Mouse (Mus musculus): Measurements from ENCODE around the gene Atp2a1. TPM values are rescaled to one million over a fixed set of nuclear protein-coding genes. Genes with fewer than 3 reads are reported as not detected.
"Not testable (repeated sequence)": the region's sequence is repeated elsewhere in the genome, so short reads cannot be mapped to it uniquely, and the experiment has no call there.

Atp2a1 gene
- polyA plus RNA-seq, 1 experiment from 2014 or later: 1.1 TPM

- H3K4me2 ChIP-seq (ENCODE audit: low read depth, low read length): no peak overlapping the region
- H3K36me3 ChIP-seq (ENCODE audit: control insufficient read depth, insufficient read depth, low read length): peaks cover 81% of the 10 kb centered on the region
- H3K27me3 ChIP-seq (ENCODE audit: control insufficient read depth, insufficient read depth, low read length): no peaks in the 10 kb centered on the region
- no peak for ATAC-seq (ENCODE audit: low read depth)
- WGBS: 81% methylated on average over 12 of the region's 12 CpGs
- no peak overlapping the region for H3K27ac ChIP-seq (ENCODE audit: low read depth, low read length)
- H3K9me3 ChIP-seq (ENCODE audit: control insufficient read depth, low read length): no peaks in the 10 kb centered on the region
- no peak overlapping the region for H3K4me3 ChIP-seq (ENCODE audit: low read depth, low read length)
- H3K9ac ChIP-seq (replicated peaks; ENCODE audit: low read depth, low read length): no peak overlapping the region
- peaks cover 6% of the 10 kb centered on the region for H3K4me1 ChIP-seq (ENCODE audit: control insufficient read depth, insufficient read depth, low read length)
These were observed 35.1 kb upstream of the Atp2a1 start for GRCm38 (mm10) chr7:126497966-126498365.

GRCm38 (mm10) chr7:126496475-126496874 lies 33.6 kb upstream of the Atp2a1 start:
- no peak overlapping the region for H3K27ac ChIP-seq (ENCODE audit: low read depth, low read length)
- WGBS: 91% methylated on average over 5 of the region's 5 CpGs
- ATAC-seq (ENCODE audit: low read depth): no peak

GRCm38 (mm10) chr7:126494120-126494519 lies 31.2 kb upstream of the Atp2a1 start:
- Histone ChIP-seq H3K27ac (ENCODE audit: low read depth, low read length) (no peak overlapping the region), H3K4me3 (ENCODE audit: low read depth, low read length) (no peak overlapping the region), H3K4me1 (ENCODE audit: control insufficient read depth, insufficient read depth, low read length) (no peaks in the 10 kb centered on the region), H3K4me2 (ENCODE audit: low read depth, low read length) (no peak overlapping the region), H3K27me3 (ENCODE audit: control insufficient read depth, insufficient read depth, low read length) (no peaks in the 10 kb centered on the region), H3K36me3 (ENCODE audit: control insufficient read depth, insufficient read depth, low read length) (peaks cover 83% of the 10 kb centered on the region), H3K9me3 (ENCODE audit: control insufficient read depth, low read length) (no peaks in the 10 kb centered on the region), H3K9ac (replicated peaks; ENCODE audit: low read depth, low read length) (no peak overlapping the region)
- WGBS: 90% methylated on average over 6 of the region's 6 CpGs
- no peak for ATAC-seq (ENCODE audit: low read depth)

More at GRCm38 (mm10) chr7:126496475-126496874, 33.6 kb upstream of the Atp2a1 start:
- no peaks in the 10 kb centered on the region for H3K9me3 ChIP-seq (ENCODE audit: control insufficient read depth, low read length)
- no peak overlapping the region for H3K4me2 ChIP-seq (ENCODE audit: low read depth, low read length)
- H3K36me3 ChIP-seq (ENCODE audit: control insufficient read depth, insufficient read depth, low read length): peaks cover 96% of the 10 kb centered on the region
- no peaks in the 10 kb centered on the region for H3K27me3 ChIP-seq (ENCODE audit: control insufficient read depth, insufficient read depth, low read length)
- no peak overlapping the region for H3K9ac ChIP-seq (replicated peaks; ENCODE audit: low read depth, low read length)
- no peak overlapping the region for H3K4me3 ChIP-seq (ENCODE audit: low read depth, low read length)
- H3K4me1 ChIP-seq (ENCODE audit: control insufficient read depth, insufficient read depth, low read length): peaks cover 6% of the 10 kb centered on the region

GRCm38 (mm10) chr7:126491973-126492372 lies 29.1 kb upstream of the Atp2a1 start:
- 32% methylated on average over 11 of the region's 11 CpGs for WGBS
- Histone ChIP-seq H3K27ac (ENCODE audit: low read depth, low read length) (no peak overlapping the region), H3K4me2 (ENCODE audit: low read depth, low read length) (no peak overlapping the region), H3K27me3 (ENCODE audit: control insufficient read depth, insufficient read depth, low read length) (no peaks in the 10 kb centered on the region), H3K9ac (replicated peaks; ENCODE audit: low read depth, low read length) (no peak overlapping the region), H3K4me1 (ENCODE audit: control insufficient read depth, insufficient read depth, low read length) (peaks cover 7% of the 10 kb centered on the region), H3K4me3 (ENCODE audit: low read depth, low read length) (no peak overlapping the region), H3K9me3 (ENCODE audit: control insufficient read depth, low read length) (no peaks in the 10 kb centered on the region), H3K36me3 (ENCODE audit: control insufficient read depth, insufficient read depth, low read length) (peaks cover 63% of the 10 kb centered on the region)
- no peak for ATAC-seq (ENCODE audit: low read depth)

GRCm38 (mm10) chr7:126491005-126491404 lies 28.1 kb upstream of the Atp2a1 start:
- H3K36me3 ChIP-seq (ENCODE audit: control insufficient read depth, insufficient read depth, low read length): peaks cover 54% of the 10 kb centered on the region
- no peaks in the 10 kb centered on the region for H3K27me3 ChIP-seq (ENCODE audit: control insufficient read depth, insufficient read depth, low read length)
- H3K9me3 ChIP-seq (ENCODE audit: control insufficient read depth, low read length): no peaks in the 10 kb centered on the region
- no peak overlapping the region for H3K4me3 ChIP-seq (ENCODE audit: low read depth, low read length)
- peaks cover 7% of the 10 kb centered on the region for H3K4me1 ChIP-seq (ENCODE audit: control insufficient read depth, insufficient read depth, low read length)
- 89% methylated on average over 1 of the region's 1 CpGs for WGBS
- ATAC-seq (ENCODE audit: low read depth): no peak
- H3K27ac ChIP-seq (ENCODE audit: low read depth, low read length): no peak overlapping the region
- no peak overlapping the region for H3K9ac ChIP-seq (replicated peaks; ENCODE audit: low read depth, low read length)
- H3K4me2 ChIP-seq (ENCODE audit: low read depth, low read length): no peak overlapping the region

GRCm38 (mm10) chr7:126487617-126488385 lies 24.9 kb upstream of the Atp2a1 start:
- not testable (repeated sequence) for ATAC-seq (ENCODE audit: low read depth); H3K27ac ChIP-seq (ENCODE audit: low read depth, low read length); H3K27me3 ChIP-seq (ENCODE audit: control insufficient read depth, insufficient read depth, low read length); H3K4me1 ChIP-seq (ENCODE audit: control insufficient read depth, insufficient read depth, low read length); H3K9me3 ChIP-seq (ENCODE audit: control insufficient read depth, low read length)
- peak overlapping the region; percentile 58 for H3K4me3 ChIP-seq (ENCODE audit: low read depth, low read length)
- peak overlapping the region; percentile 88 for H3K4me2 ChIP-seq (ENCODE audit: low read depth, low read length)
- H3K36me3 ChIP-seq (ENCODE audit: control insufficient read depth, insufficient read depth, low read length): peaks cover 22% of the 10 kb centered on the region
- 25% methylated on average over 21 of the region's 25 CpGs for WGBS
- H3K9ac ChIP-seq (replicated peaks; ENCODE audit: low read depth, low read length): peak overlapping the region; percentile 55

- peak; percentile 94 for ATAC-seq (ENCODE audit: low read depth)
- H3K9ac ChIP-seq (replicated peaks; ENCODE audit: low read depth, low read length): peak within 1 kb of the TSS; percentile 55
- under 1% methylated on average over 31 of the region's 32 CpGs for WGBS
- H3K4me1 ChIP-seq (ENCODE audit: control insufficient read depth, insufficient read depth, low read length): peaks cover 7% of the 10 kb centered on the region
- H3K36me3 ChIP-seq (ENCODE audit: control insufficient read depth, insufficient read depth, low read length): peaks cover 14% of the 10 kb centered on the region
- H3K4me3 ChIP-seq (ENCODE audit: low read depth, low read length): peak within 1 kb of the TSS; percentile 58
- H3K27me3 ChIP-seq (ENCODE audit: control insufficient read depth, insufficient read depth, low read length): no peaks in the 10 kb centered on the region
- H3K27ac ChIP-seq (ENCODE audit: low read depth, low read length): peak within 1 kb of the TSS; percentile 76
- peak within 1 kb of the TSS; percentile 88 for H3K4me2 ChIP-seq (ENCODE audit: low read depth, low read length)
- no peaks in the 10 kb centered on the region for H3K9me3 ChIP-seq (ENCODE audit: control insufficient read depth, low read length)
These were observed 24.2 kb upstream of the Atp2a1 start, which contains the start of gene Tufm for GRCm38 (mm10) chr7:126487052-126487483. Tufm (plus strand) TSS chr7:126487361.

- no peaks in the 10 kb centered on the region for H3K9me3 ChIP-seq (ENCODE audit: control insufficient read depth, low read length)
- peak overlapping the region; percentile 39 for H3K9ac ChIP-seq (replicated peaks; ENCODE audit: low read depth, low read length)
- no peaks in the 10 kb centered on the region for H3K36me3 ChIP-seq (ENCODE audit: control insufficient read depth, insufficient read depth, low read length)
- peak overlapping the region; percentile 24 for H3K4me3 ChIP-seq (ENCODE audit: low read depth, low read length)
- H3K27ac ChIP-seq (ENCODE audit: low read depth, low read length): peak overlapping the region; percentile 52; the same call in 1 of the 2 replicates
- H3K27me3 ChIP-seq (ENCODE audit: control insufficient read depth, insufficient read depth, low read length): no peaks in the 10 kb centered on the region
- under 1% methylated on average over 23 of the region's 23 CpGs for WGBS
- no peaks in the 10 kb centered on the region for H3K4me1 ChIP-seq (ENCODE audit: control insufficient read depth, insufficient read depth, low read length)
- ATAC-seq (ENCODE audit: low read depth): peak; percentile 57
- H3K4me2 ChIP-seq (ENCODE audit: low read depth, low read length): peak overlapping the region; percentile 55
These were observed 19.5 kb upstream of the Atp2a1 start for GRCm38 (mm10) chr7:126482392-126482871.

GRCm38 (mm10) chr7:126481699-126482098 lies 18.8 kb upstream of the Atp2a1 start:
- H3K4me3 ChIP-seq (ENCODE audit: low read depth, low read length): no peak overlapping the region
- no peak overlapping the region for H3K4me2 ChIP-seq (ENCODE audit: low read depth, low read length)
- no peak overlapping the region for H3K27ac ChIP-seq (ENCODE audit: low read depth, low read length)
- ATAC-seq (ENCODE audit: low read depth): no peak
- H3K4me1 ChIP-seq (ENCODE audit: control insufficient read depth, insufficient read depth, low read length): no peaks in the 10 kb centered on the region
- no peaks in the 10 kb centered on the region for H3K36me3 ChIP-seq (ENCODE audit: control insufficient read depth, insufficient read depth, low read length)
- H3K9ac ChIP-seq (replicated peaks; ENCODE audit: low read depth, low read length): no peak overlapping the region
- no peaks in the 10 kb centered on the region for H3K9me3 ChIP-seq (ENCODE audit: control insufficient read depth, low read length)
- no peaks in the 10 kb centered on the region for H3K27me3 ChIP-seq (ENCODE audit: control insufficient read depth, insufficient read depth, low read length)
- whole genome bisulfite sequencing: 25% methylated on average over 5 of the region's 5 CpGs
